Mouse (Mus musculus) layer of hippocampus, adult 8-10 months (tissue): Measurements from ENCODE around the gene Rad23a. TPM values are rescaled to one million over a fixed set of nuclear protein-coding genes. Genes with fewer than 3 reads are reported as not detected.
"Not testable (repeated sequence)": the region's sequence is repeated elsewhere in the genome, so short reads cannot be mapped to it uniquely, and the experiment has no call there.

Experiments used
- DNase-seq, 2 experiments: peaks; one replicate each; pipeline ENCODE4 v3.0.0; 2022; ENCODE audit warnings: low spot score in 2 of 2
- total RNA-seq, 4 experiments: library from RNA; stranded (reverse); gene quantifications; 2 replicates each; pipeline ENCODE4 v1.2.4; 2022

Gene Rad23a
- total RNA-seq, 4 experiments from 2014 or later: 66.4 to 76.2 (median 70.5) TPM

GRCm38 (mm10) chr8:84841514-84841913 is 1.0 kb upstream of the Rad23a start:
- DNase-seq: no peak

GRCm38 (mm10) chr8:84839875-84840247 is 604 bp downstream of the Rad23a start:
- DNase-seq: no peak

- no peak for DNase-seq
These were observed 1.1 kb downstream of the Rad23a start for GRCm38 (mm10) chr8:84839411-84839810.

- no peak for DNase-seq
These were observed 2.0 kb downstream of the Rad23a start for GRCm38 (mm10) chr8:84838513-84838912.

GRCm38 (mm10) chr8:84837912-84838470 is 2.5 kb downstream of the Rad23a start:
- no peak for DNase-seq

GRCm38 (mm10) chr8:84837149-84837911 is 3.1 kb downstream of the Rad23a start:
- DNase-seq: no peak

- peak; percentile 80 to 89 for DNase-seq
These were observed 5.3 kb downstream of the Rad23a start for GRCm38 (mm10) chr8:84834866-84835855.

GRCm38 (mm10) chr8:84834002-84834865 is 6.2 kb downstream of the Rad23a start:
- DNase-seq: no peak

- DNase-seq: no peak
These were observed 7.4 kb downstream of the Rad23a start for GRCm38 (mm10) chr8:84832759-84833742.

GRCm38 (mm10) chr8:84832034-84832717 is 8.3 kb downstream of the Rad23a start:
- peak in 1 of 2 experiments; percentile 73 for DNase-seq

- DNase-seq: no peak
These were observed 9.0 kb downstream of the Rad23a start, which contains the start of gene Gadd45gip1 for GRCm38 (mm10) chr8:84831490-84831889. Gene Gadd45gip1 (plus strand): TSS chr8:84831522.

- DNase-seq: not testable (repeated sequence)
These were observed 13.9 kb downstream of the Rad23a start for GRCm38 (mm10) chr8:84826518-84826917.

- DNase-seq: no peak
These were observed 14.8 kb downstream of the Rad23a start for GRCm38 (mm10) chr8:84825636-84826035.

GRCm38 (mm10) chr8:84823653-84824052 is 16.8 kb downstream of the Rad23a start:
- DNase-seq: no peak

- no peak for DNase-seq
These were observed 17.7 kb downstream of the Rad23a start, which contains the start of gene Dand5 for GRCm38 (mm10) chr8:84822723-84823122. Gene Dand5 (minus strand): TSS chr8:84822823.

GRCm38 (mm10) chr8:84816117-84816516 is 24.3 kb downstream of the Rad23a start:
- no peak for DNase-seq

GRCm38 (mm10) chr8:84815547-84815946 is 24.9 kb downstream of the Rad23a start:
- DNase-seq: peak; percentile 91 to 97

- no peak for DNase-seq
These were observed 25.7 kb downstream of the Rad23a start for GRCm38 (mm10) chr8:84814555-84815441.
